Mouse (Mus musculus) B cell, adult 62 days (primary cell): Measurements from ENCODE around the gene 4933417A18Rik. TPM values are rescaled to one million over a fixed set of nuclear protein-coding genes. Genes with fewer than 3 reads are reported as not detected.

Source experiments
- total RNA-seq: library from RNA; stranded (reverse); gene quantifications from 4 replicates; pipeline ENCODE4 v1.2.4, GENCODE M21; 2023

4933417A18Rik gene
- not detected in 4 replicates for total RNA-seq

GRCm38 (mm10) chr13:34924210-34924609 is at the start of gene 4933417A18Rik, which contains the start of gene Fam217a:
Gene 4933417A18Rik, plus strand, starts transcription at chr13:34924409.
Gene Fam217a, minus strand, starts transcription at chr13:34924310.

DNA sequence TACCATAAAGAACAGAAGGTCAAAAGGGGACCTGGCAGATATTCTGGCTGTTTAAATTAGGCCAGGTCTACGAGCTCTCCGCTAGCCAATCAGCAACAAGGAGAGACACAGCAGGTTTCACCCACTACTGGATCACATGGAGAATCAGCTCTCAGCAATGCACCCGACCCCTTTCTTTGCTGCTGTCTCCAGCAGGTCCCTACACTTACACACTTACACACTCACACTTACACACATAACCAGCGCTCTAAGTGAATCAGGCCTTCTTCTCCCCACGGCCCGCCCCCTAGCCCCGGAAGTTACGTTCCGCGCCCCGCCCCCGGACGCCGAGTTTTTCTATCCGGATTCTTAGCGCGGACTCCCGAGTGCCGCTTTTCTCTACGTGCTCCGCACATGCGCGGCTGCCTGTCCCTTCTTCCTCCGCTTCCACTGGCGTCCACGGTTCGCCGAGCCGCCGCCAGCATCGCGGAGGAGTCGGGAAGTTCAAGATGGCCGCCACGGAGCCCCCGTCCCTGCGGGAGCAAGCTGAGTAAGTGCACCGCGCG is 49.0 kb upstream of the 4933417A18Rik start, which contains the start of gene Prpf4b:
Prpf4b (plus strand) TSS at position 137 of the 545 bp plus-strand sequence.

DNA sequence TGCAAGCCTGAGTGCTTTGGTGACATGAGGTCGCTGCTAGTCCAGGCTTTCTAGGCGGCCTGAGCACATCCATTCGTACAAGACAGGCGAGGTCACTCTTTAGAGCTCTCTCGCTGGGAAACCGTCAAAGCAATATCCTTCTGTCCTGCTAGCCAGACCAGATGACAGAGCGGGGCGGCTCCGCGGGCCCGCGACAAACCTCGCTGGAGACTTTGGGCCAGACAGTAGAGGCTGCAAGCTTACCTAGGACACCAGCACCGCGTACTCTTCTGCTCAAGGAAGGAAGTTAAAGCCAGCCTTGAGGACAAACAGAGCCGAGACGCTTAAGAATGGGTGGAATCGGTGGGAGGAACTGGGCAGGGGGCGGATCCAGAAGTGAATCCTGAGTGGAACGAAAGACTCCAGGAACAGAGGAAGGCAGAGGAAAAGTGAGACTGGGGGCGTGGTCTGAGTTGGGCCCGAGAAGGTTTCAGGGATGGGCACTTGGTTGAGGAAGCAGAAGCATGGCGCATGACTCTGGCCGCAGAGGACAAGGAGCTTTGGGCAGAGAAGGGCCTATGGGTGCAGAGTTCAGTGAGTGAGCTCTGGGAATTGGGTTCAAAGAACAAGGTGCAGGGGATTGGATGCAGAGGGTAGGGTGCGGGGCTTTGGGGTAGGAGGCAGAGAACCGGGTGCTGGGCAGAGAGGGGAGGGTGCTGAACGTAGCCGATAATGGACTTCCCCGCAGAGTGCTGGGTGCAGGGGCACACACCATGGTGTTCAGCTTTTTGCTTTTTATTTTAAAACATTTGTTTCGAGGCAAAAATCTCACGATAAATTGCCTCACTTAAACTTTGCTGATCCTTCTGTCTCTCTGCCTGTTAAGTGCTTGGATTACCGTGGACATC is 39.5 kb downstream of the 4933417A18Rik start, which contains the start of gene Eci3:
Eci3 (minus strand) TSS at position 300 of the 887 bp plus-strand sequence.

Other genes with a start within 250 kb of the 4933417A18Rik start
- gene Fam50b, start 189.6 kb upstream of the 4933417A18Rik start, total RNA-seq, result not detected in 4 replicates
- 160 to 195 TPM (median 174 TPM) in 4 replicates for gene Prpf4b, start 49.1 kb upstream of the 4933417A18Rik start, total RNA-seq
- gene Fam217a, start 99 bp upstream of the 4933417A18Rik start, total RNA-seq, result 0.39 TPM in 1 of 4 replicates, not detected in the others
- gene Eci3, start 39.4 kb downstream of the 4933417A18Rik start, total RNA-seq, result not detected in 4 replicates
- gene Eci2, start 102.7 kb downstream of the 4933417A18Rik start, total RNA-seq, result 17.6 to 27.6 TPM (median 19.8 TPM) in 4 replicates